Mouse (Mus musculus) forebrain, postnatal 0 days (tissue): Measurements from ENCODE around the gene Prps1. TPM values are rescaled to one million over a fixed set of nuclear protein-coding genes. Genes with fewer than 3 reads are reported as not detected.
"Not testable (repeated sequence)": the region's sequence is repeated elsewhere in the genome, so short reads cannot be mapped to it uniquely, and the experiment has no call there.

Experiments used
- ATAC-seq: fragments of 200-750 bp; cut with Nextera tagmentation; 2 replicates; pipeline ENCODE4 v1.8.0; 2017; ENCODE audit warnings: mild to moderate bottlenecking, moderate library complexity
- DNase-seq: peaks from one replicate; pipeline ENCODE4 v3.0.0-alpha.2; 2015
- H3K27ac ChIP-seq: fragments of 300-500 bp; sonication (generic); 2 replicates; pipeline ENCODE4 v1.5.1; 2014; ENCODE audit warnings: low read depth, mild to moderate bottlenecking, antibody characterized with exemption, low read length, moderate library complexity, mixed read lengths
- H3K27me3 ChIP-seq: fragments of 300-500 bp; sonication (generic); 2 replicates; pipeline ENCODE4 v1.6.1; 2014; ENCODE audit warnings: mild to moderate bottlenecking, low read length, mixed read lengths; ENCODE audit not compliant: insufficient read depth
- H3K36me3 ChIP-seq: fragments of 300-500 bp; sonication (generic); 2 replicates; pipeline ENCODE4 v1.6.1; 2014; ENCODE audit warnings: mild to moderate bottlenecking, moderate library complexity; ENCODE audit not compliant: insufficient read depth
- H3K4me1 ChIP-seq: fragments of 300-500 bp; sonication (generic); 2 replicates; pipeline ENCODE4 v1.6.1; 2014; ENCODE audit warnings: antibody characterized with exemption; ENCODE audit not compliant: insufficient read depth
- H3K4me2 ChIP-seq: fragments of 300-500 bp; sonication (generic); 2 replicates; pipeline ENCODE4 v1.6.1; 2014; ENCODE audit warnings: low read depth, mild to moderate bottlenecking, moderate library complexity
- H3K4me3 ChIP-seq: fragments of 300-500 bp; sonication (generic); 2 replicates; pipeline ENCODE4 v1.5.1; 2014; ENCODE audit warnings: low read depth, low read length, mixed read lengths
- H3K9ac ChIP-seq: fragments of 300-500 bp; sonication (generic); 2 replicates; pipeline ENCODE4 v1.6.1; 2014; ENCODE audit warnings: mild to moderate bottlenecking
- H3K9me3 ChIP-seq: fragments of 300-500 bp; sonication (generic); 2 replicates; pipeline ENCODE4 v1.6.1; 2016; ENCODE audit warnings: low read length
- CTCF ChIP-seq: sonication (generic); IDR thresholded peaks from 2 replicates; pipeline ENCODE4 v1.5.1; 2016; ENCODE audit warnings: antibody characterized with exemption, control low read depth, low read depth
- WGBS: fragments of 180-500 bp; shearing (Covaris S2); extraction: QIAGEN DNeasy Blood & Tissue Kit; methylation state at CpG from one replicate; pipeline ENCODE4 v1.1.7; 2014; 5-methylcytosine and 5-hydroxymethylcytosine counted together
- polyA plus RNA-seq: library from polyadenylated mRNA; unstranded; fragments of >200 nt; fragmentation: Nextera tagmentation; extraction: Ambion mirVana; gene quantifications from 2 replicates; pipeline ENCODE4 v1.2.1, GENCODE M21; 2015
- total RNA-seq: library from RNA; depleted of rRNA; stranded (reverse); fragments of >200 nt; gene quantifications from 2 replicates; pipeline ENCODE4 v1.2.3, GENCODE M21; 2014

Gene Prps1
- total and polyA plus RNA-seq, 2 experiments from 2014 or later, result 48.9 to 95.8 TPM

- 81% methylated on average over 5 of the region's 5 CpGs for whole genome bisulfite sequencing
- DNase-seq, result no peak
These were observed 43.9 kb downstream of the Prps1 start for GRCm38 (mm10) chrX:140500306-140500705.

DNA sequence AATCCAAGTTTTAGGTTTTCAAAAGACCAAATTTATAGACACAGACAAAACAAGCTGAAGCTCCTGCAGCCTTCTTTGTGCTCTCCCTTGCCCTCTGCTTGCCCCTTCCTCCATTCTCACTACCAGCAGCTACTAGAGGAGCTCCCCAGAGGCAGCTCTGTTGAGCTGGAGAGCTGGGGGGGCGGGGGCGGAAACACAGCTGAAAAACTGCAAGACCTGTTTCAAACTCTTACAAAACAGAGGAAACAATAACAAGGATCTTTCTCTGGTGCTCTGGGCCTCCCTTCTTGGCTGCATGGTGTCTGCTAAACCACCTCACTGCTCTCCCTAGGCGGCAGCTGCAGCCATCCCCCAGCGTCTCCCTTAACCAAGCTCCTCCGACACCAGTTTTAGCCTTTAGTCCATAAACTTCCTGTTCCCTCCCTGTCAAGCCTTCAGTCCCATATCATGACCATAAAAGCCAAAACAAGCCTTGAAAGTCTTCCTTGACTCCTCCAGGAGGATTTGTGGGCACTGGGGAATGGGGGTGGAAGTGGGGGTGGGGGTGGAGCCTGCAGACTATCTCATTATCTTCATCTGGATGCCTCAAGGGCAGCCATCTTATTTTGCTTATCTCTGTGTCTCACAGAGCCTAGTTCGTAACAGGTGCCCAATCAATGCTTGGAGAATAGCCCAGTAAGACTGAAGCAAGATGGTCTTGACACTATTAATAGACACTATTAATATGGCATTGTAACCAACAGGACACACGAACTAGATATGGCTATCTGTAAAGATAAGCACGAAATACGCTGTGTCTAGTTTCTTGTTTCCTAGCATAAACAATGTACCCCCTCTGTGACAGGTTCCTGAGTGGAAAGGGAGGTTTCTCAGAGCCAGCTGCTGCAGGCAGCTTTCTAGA lies 45.2 kb downstream of the Prps1 start:
- DNase-seq (no peak), ATAC-seq (no peak)
- H3K9me3 ChIP-seq, result no peaks in the 10 kb centered on the region
- no peak overlapping the region for H3K4me2 ChIP-seq
- TF ChIP-seq CTCF, result no peak
- no peak overlapping the region for H3K27ac ChIP-seq
- H3K36me3 ChIP-seq, result no peaks in the 10 kb centered on the region
- no peaks in the 10 kb centered on the region for H3K27me3 ChIP-seq
- WGBS, result 76% methylated on average over 9 of the region's 9 CpGs
- no peak overlapping the region for H3K9ac ChIP-seq
- H3K4me3 ChIP-seq, result no peak overlapping the region
- no peaks in the 10 kb centered on the region for H3K4me1 ChIP-seq

More at GRCm38 (mm10) chrX:140500306-140500705, 43.9 kb downstream of the Prps1 start:
- Histone ChIP-seq H3K9me3 (no peaks in the 10 kb centered on the region), H3K9ac (no peak overlapping the region), H3K36me3 (no peaks in the 10 kb centered on the region), H3K27me3 (no peaks in the 10 kb centered on the region), H3K4me2 (no peak overlapping the region), H3K4me3 (no peak overlapping the region), H3K27ac (no peak overlapping the region), H3K4me1 (no peaks in the 10 kb centered on the region)
- TF ChIP-seq CTCF, result no peak
- no peak for ATAC-seq

DNA sequence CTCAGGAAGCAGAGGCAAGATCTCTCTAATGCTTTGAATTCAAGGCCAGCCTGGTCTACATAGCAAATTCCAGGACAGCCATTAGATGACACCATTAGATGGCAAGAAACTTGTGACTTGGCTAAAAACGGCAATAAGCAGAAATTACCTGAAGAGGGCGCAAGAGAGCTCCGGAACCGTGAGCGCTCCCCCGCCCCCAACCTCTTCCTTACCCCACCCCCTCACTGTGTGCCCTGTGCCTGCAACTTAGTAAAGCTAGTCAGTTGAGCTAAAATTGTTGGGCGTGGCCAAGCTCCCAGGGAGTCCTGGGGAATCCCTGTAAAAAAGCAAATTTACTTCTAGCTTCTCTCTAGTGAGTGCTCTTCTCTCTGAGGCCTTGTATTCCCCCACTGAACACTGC lies 47.5 kb downstream of the Prps1 start:
- Histone ChIP-seq H3K9ac (no peak overlapping the region), H3K4me1 (no peaks in the 10 kb centered on the region), H3K4me3 (no peak overlapping the region), H3K27ac (no peak overlapping the region), H3K27me3 (no peaks in the 10 kb centered on the region), H3K4me2 (no peak overlapping the region), H3K9me3 (no peaks in the 10 kb centered on the region), H3K36me3 (no peaks in the 10 kb centered on the region)
- peak; percentile 20; the same call in 1 of the 2 replicates for ATAC-seq
- TF ChIP-seq CTCF, result peak; percentile 41; the same call in 1 of the 2 replicates
- WGBS, result 23% methylated on average over 7 of the region's 7 CpGs
- peak; percentile 29 for DNase-seq

GRCm38 (mm10) chrX:140505497-140506238 lies 49.3 kb downstream of the Prps1 start:
- Histone ChIP-seq H3K4me1 (no peaks in the 10 kb centered on the region), H3K27me3 (no peaks in the 10 kb centered on the region), H3K36me3 (no peaks in the 10 kb centered on the region), H3K9ac (no peak overlapping the region), H3K4me2 (no peak overlapping the region), H3K9me3 (no peaks in the 10 kb centered on the region), H3K27ac (no peak overlapping the region), H3K4me3 (no peak overlapping the region)
- WGBS, result 62% methylated on average over 15 of the region's 15 CpGs
- TF ChIP-seq CTCF, result no peak
- DNase-seq (no peak), ATAC-seq (peak; percentile 42; the same call in 1 of the 2 replicates)

- WGBS, result 54% methylated on average over 6 of the region's 6 CpGs
- Histone ChIP-seq H3K4me1 (no peaks in the 10 kb centered on the region), H3K27ac (no peak overlapping the region), H3K9ac (no peak overlapping the region), H3K36me3 (no peaks in the 10 kb centered on the region), H3K9me3 (no peaks in the 10 kb centered on the region), H3K4me2 (no peak overlapping the region), H3K4me3 (no peak overlapping the region), H3K27me3 (no peaks in the 10 kb centered on the region; the same call in 1 of the 2 replicates)
- no peak for DNase-seq
- no peak for ATAC-seq
- TF ChIP-seq CTCF, result no peak
These were observed 50.2 kb downstream of the Prps1 start for GRCm38 (mm10) chrX:140506436-140507180.

DNA sequence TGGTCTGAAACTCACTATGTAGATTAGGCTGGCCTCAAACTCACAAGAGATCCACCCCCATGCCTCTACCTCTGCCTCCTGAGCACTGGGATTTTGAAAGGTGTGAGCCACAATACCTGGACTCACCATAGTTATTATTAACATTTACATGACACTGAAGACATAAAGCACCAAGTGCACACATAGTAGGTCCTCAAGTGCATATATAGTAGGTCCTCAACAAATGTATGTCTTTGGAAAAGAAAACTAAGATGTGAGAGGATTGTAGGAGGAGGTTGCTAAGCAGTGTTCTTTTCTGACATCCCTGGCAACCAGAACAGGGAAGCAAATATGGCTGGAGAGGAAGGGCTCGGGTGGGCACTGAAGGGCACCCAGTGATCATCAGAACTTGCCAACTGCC lies 51.0 kb downstream of the Prps1 start:
- no peaks in the 10 kb centered on the region; the same call in 1 of the 2 replicates for H3K27me3 ChIP-seq
- no peak overlapping the region for H3K4me3 ChIP-seq
- no peak for ATAC-seq
- DNase-seq, result no peak
- no peak overlapping the region for H3K9ac ChIP-seq
- H3K36me3 ChIP-seq, result no peaks in the 10 kb centered on the region
- H3K4me2 ChIP-seq, result no peak overlapping the region
- no peaks in the 10 kb centered on the region for H3K9me3 ChIP-seq
- no peak overlapping the region for H3K27ac ChIP-seq
- H3K4me1 ChIP-seq, result no peaks in the 10 kb centered on the region
- no peak for TF ChIP-seq CTCF
- WGBS, result 81% methylated on average over 1 of the region's 1 CpGs

GRCm38 (mm10) chrX:140508791-140509190 lies 52.4 kb downstream of the Prps1 start:
- H3K27me3 ChIP-seq, H3K9me3 ChIP-seq, H3K36me3 ChIP-seq, H3K27ac ChIP-seq, DNase-seq, H3K4me1 ChIP-seq, H3K4me2 ChIP-seq, H3K4me3 ChIP-seq, H3K9ac ChIP-seq, ATAC-seq: not testable (repeated sequence)
- 86% methylated on average over 4 of the region's 4 CpGs for WGBS
